Mouse (Mus musculus): ENCODE measurements at regions not wholly inside any gene's neighbourhood (a gene's known extent, or its start where the extent isn't known, plus 50 kb on each side); places are given as distances from the start of the nearest gene placed in this dataset.

DNA sequence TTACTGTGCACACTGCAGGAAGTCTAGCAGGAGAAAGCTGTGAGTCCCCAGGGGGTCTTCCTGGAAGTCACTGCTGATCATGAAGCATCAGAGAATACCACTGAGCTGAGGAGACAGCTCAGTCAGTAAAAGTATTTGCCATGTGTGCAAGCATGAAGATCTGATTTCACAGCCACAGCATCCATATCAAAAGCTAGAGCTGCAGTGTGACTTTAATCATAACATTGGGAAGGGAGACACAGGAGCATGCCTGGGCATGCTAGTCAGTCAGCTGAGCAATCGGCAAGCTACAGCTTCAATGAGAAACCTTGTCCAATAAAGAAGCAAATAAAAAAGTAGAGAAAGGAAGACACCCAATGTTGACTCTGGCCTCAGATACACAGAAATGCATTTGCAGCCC, 168.9 kb downstream of the Cst10 start:
- H3K9me3 ChIP-seq (replicated peaks; ENCODE audit: insufficient read depth, low read length) = no peaks in the 10 kb centered on the region
- no peak for DNase-seq (ENCODE audit: low read depth, low spot score)
- H3K36me3 ChIP-seq (ENCODE audit: control insufficient read depth in 1 of 2, insufficient read depth in 2 of 2, low read length in 2 of 2) = no peaks in the 10 kb centered on the region
- no peak overlapping the region for H3K27ac ChIP-seq (ENCODE audit: control insufficient read depth, low read depth, low read length)
- H3K9ac ChIP-seq (ENCODE audit: control insufficient read depth, low read depth, low read length, poor library complexity, severe bottlenecking) = no peak overlapping the region
- no peaks in the 10 kb centered on the region for H3K4me1 ChIP-seq (ENCODE audit: control insufficient read depth in 1 of 2, insufficient read depth in 2 of 2, low read length in 2 of 2)
- TF ChIP-seq JUND (IDR thresholded peaks at IDR 0.05; ENCODE audit: low read depth, low read length) (no peak), ZNF384 (IDR thresholded peaks at IDR 0.05; ENCODE audit: low read depth, low read length) (no peak), USF1 (IDR thresholded peaks at IDR 0.05; ENCODE audit: low read depth, low read length) (no peak), HCFC1 (IDR thresholded peaks at IDR 0.05; ENCODE audit: low read depth, low read length) (no peak), CHD2 (IDR thresholded peaks at IDR 0.05; ENCODE audit: low read length) (no peak), ZC3H11A (IDR thresholded peaks at IDR 0.05; ENCODE audit: low read depth, low read length) (no peak), RAD21 (IDR thresholded peaks at IDR 0.05; ENCODE audit: low read depth, low read length) (no peak)
- no peak overlapping the region for H3K4me3 ChIP-seq (ENCODE audit: control insufficient read depth in 1 of 2, insufficient read depth in 1 of 2, low read depth in 2 of 2, low read length in 2 of 2)
- no peaks in the 10 kb centered on the region for H3K27me3 ChIP-seq (ENCODE audit: control insufficient read depth in 1 of 2, insufficient read depth in 2 of 2, low read length in 2 of 2)
- no peaks in the 10 kb centered on the region for H3K79me2 ChIP-seq (ENCODE audit: control insufficient read depth, insufficient read depth, low read length, poor library complexity)

DNA sequence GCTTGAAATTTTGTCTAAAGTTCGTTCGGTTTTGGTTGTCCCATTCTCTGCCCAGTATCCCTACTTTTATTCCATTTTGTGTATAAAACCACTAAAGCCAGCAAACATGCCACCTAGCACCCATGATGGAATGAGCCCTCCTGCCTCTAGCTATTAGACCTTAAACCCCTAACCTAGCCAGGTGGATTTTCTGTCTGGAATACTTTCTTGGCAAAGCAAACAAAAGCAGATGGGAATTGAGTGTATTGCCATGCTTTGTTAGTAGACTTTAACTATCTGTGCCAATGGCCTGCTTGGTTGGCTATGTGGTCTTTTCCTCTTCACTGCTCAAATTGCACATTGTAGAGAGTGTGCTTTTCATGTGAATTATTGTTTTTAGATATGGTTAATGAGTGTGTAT, 197.7 kb downstream of the Cst10 start:
- H3K27me3 ChIP-seq (ENCODE audit: control insufficient read depth in 1 of 2, insufficient read depth in 2 of 2, low read length in 2 of 2) = no peaks in the 10 kb centered on the region
- no peak overlapping the region for H3K9ac ChIP-seq (ENCODE audit: control insufficient read depth, low read depth, low read length, poor library complexity, severe bottlenecking)
- no peak for DNase-seq (ENCODE audit: low read depth, low spot score)
- H3K79me2 ChIP-seq (ENCODE audit: control insufficient read depth, insufficient read depth, low read length, poor library complexity) = no peaks in the 10 kb centered on the region
- H3K4me3 ChIP-seq (ENCODE audit: control insufficient read depth in 1 of 2, insufficient read depth in 1 of 2, low read depth in 2 of 2, low read length in 2 of 2) = no peak overlapping the region
- H3K4me1 ChIP-seq (ENCODE audit: control insufficient read depth in 1 of 2, insufficient read depth in 2 of 2, low read length in 2 of 2) = no peaks in the 10 kb centered on the region
- no peaks in the 10 kb centered on the region for H3K36me3 ChIP-seq (ENCODE audit: control insufficient read depth in 1 of 2, insufficient read depth in 2 of 2, low read length in 2 of 2)
- H3K27ac ChIP-seq (ENCODE audit: control insufficient read depth, low read depth, low read length) = no peak overlapping the region
- H3K9me3 ChIP-seq (replicated peaks; ENCODE audit: insufficient read depth, low read length) = no peaks in the 10 kb centered on the region
- TF ChIP-seq MYC (IDR thresholded peaks at IDR 0.05; ENCODE audit: low read depth, low read length) (no peak), POLR2A (IDR thresholded peaks at IDR 0.05; ENCODE audit: control insufficient read depth in 1 of 2, insufficient read depth in 1 of 2, low read depth in 1 of 2, low read length in 2 of 2, poor library complexity in 1 of 2) (no peak), TAL1 (IDR thresholded peaks at IDR 0.05; ENCODE audit: low read length) (no peak), CTCF (IDR thresholded peaks at IDR 0.05 in 2 of 3, conservative IDR thresholded peaks at IDR 0.05 in 1 of 3; ENCODE audit: control insufficient read depth in 1 of 3, insufficient read depth in 1 of 3, low read depth in 2 of 3, low read length in 3 of 3, poor library complexity in 1 of 3, severe bottlenecking in 1 of 3) (no peak), UBTF (IDR thresholded peaks at IDR 0.05; ENCODE audit: borderline replicate concordance, insufficient read depth, low read depth, low read length) (no peak), NELFE (IDR thresholded peaks at IDR 0.05; ENCODE audit: low read depth, low read length) (no peak), HCFC1 (IDR thresholded peaks at IDR 0.05; ENCODE audit: low read depth, low read length) (no peak), MAFK (IDR thresholded peaks at IDR 0.05; ENCODE audit: borderline replicate concordance, low read depth, low read length) (no peak)

DNA sequence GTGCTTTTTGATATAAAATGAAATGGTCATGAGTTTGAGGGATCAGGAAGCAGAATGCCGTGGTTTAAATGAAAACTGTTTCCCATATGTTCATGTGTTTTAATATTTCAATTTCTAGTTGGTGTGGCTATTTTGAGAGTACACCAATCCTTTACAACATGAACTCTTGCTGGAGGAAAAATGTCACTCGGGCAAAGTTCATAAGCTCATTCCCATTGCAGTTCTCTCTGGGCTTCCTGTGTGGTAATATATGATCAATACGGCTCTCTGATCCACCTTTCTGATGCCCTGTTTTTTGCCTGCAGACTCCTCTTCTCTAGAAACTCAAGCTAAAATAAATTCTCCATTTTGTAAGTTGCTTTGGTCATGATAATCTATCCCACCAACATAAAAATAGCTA, 208.5 kb downstream of the Cst10 start:
- no peaks in the 10 kb centered on the region for H3K9me3 ChIP-seq (replicated peaks; ENCODE audit: insufficient read depth, low read length)
- H3K9ac ChIP-seq (ENCODE audit: control insufficient read depth, low read depth, low read length, poor library complexity, severe bottlenecking) = no peak overlapping the region
- no peaks in the 10 kb centered on the region for H3K27me3 ChIP-seq (ENCODE audit: control insufficient read depth in 1 of 2, insufficient read depth in 2 of 2, low read length in 2 of 2)
- no peak overlapping the region for H3K27ac ChIP-seq (ENCODE audit: control insufficient read depth, low read depth, low read length)
- TF ChIP-seq ZNF384 (IDR thresholded peaks at IDR 0.05; ENCODE audit: low read depth, low read length) (no peak), ELF1 (IDR thresholded peaks at IDR 0.05; ENCODE audit: low read depth, low read length) (no peak), NELFE (IDR thresholded peaks at IDR 0.05; ENCODE audit: low read depth, low read length) (no peak), CHD1 (IDR thresholded peaks at IDR 0.05; ENCODE audit: low read depth, low read length) (no peak), MEF2A (IDR thresholded peaks at IDR 0.05; ENCODE audit: extremely low read depth, insufficient replicate concordance, low read depth, low read length, poor library complexity, severe bottlenecking) (no peak), POLR2AphosphoS5 (IDR thresholded peaks at IDR 0.05; ENCODE audit: borderline replicate concordance, low read depth, low read length) (no peak), BHLHE40 (IDR thresholded peaks at IDR 0.05; ENCODE audit: borderline replicate concordance, low read depth, low read length) (no peak), KAT2A (conservative IDR thresholded peaks at IDR 0.05; ENCODE audit: low read depth, low read length) (no peak), SMC3 (IDR thresholded peaks at IDR 0.05; ENCODE audit: low read depth, low read length) (no peak), JUND (IDR thresholded peaks at IDR 0.05; ENCODE audit: low read depth, low read length) (no peak), TCF12 (IDR thresholded peaks at IDR 0.05; ENCODE audit: low read depth, low read length) (no peak)
- no peak overlapping the region for H3K4me3 ChIP-seq (ENCODE audit: control insufficient read depth in 1 of 2, insufficient read depth in 1 of 2, low read depth in 2 of 2, low read length in 2 of 2)
- H3K36me3 ChIP-seq (ENCODE audit: control insufficient read depth in 1 of 2, insufficient read depth in 2 of 2, low read length in 2 of 2) = no peaks in the 10 kb centered on the region
- no peaks in the 10 kb centered on the region for H3K4me1 ChIP-seq (ENCODE audit: control insufficient read depth in 1 of 2, insufficient read depth in 2 of 2, low read length in 2 of 2)
- DNase-seq (ENCODE audit: low read depth, low spot score) = no peak
- H3K79me2 ChIP-seq (ENCODE audit: control insufficient read depth, insufficient read depth, low read length, poor library complexity) = no peaks in the 10 kb centered on the region

Measured in MEL (cell line).